Mouse (Mus musculus) ES-Bruce4 (cell line): ENCODE results near the gene Tspan10.

ENCODE experiments used
- CTCF ChIP-seq: IDR thresholded peaks from one replicate; pipeline ENCODE4 v1.8.1; 2011; ENCODE audit warnings: low read depth, low read length
- EP300 ChIP-seq: IDR thresholded peaks from 2 replicates; pipeline ENCODE4 v1.6.1; 2011; ENCODE audit warnings: low read depth, low read length; ENCODE audit not compliant: insufficient read depth

GRCm38 (mm10) chr11:120493911-120494310, 51.5 kb downstream of the Tspan10 start:
- TF ChIP-seq CTCF (no peak), EP300 (no peak)
